Mouse (Mus musculus) layer of hippocampus, adult 2 months (tissue): ENCODE measurements around the gene Gata3. TPM values are rescaled to one million over a fixed set of nuclear protein-coding genes. Genes with fewer than 3 reads are reported as not detected.

Experiments
- DNase-seq, 2 experiments: peaks; one replicate each; pipeline ENCODE4 v3.0.0; 2022; ENCODE audit warnings: low spot score in 2 of 2
- H3K27ac ChIP-seq: fragments of 200-600 bp; 2 replicates; pipeline ENCODE4 v1.8.1; 2022
- H3K4me3 ChIP-seq: fragments of 200-600 bp; 2 replicates; pipeline ENCODE4 v1.8.1; 2022; ENCODE audit warnings: mild to moderate bottlenecking
- CTCF ChIP-seq: fragments of 200-600 bp; conservative IDR thresholded peaks from 2 replicates; pipeline ENCODE4 v1.8.1; 2022; ENCODE audit warnings: antibody characterized with exemption, mild to moderate bottlenecking, moderate library complexity
- total RNA-seq, 2 experiments: library from RNA; stranded (reverse); gene quantifications; 2 replicates each; pipeline ENCODE4 v1.2.3; 2021

Gata3 gene
- total RNA-seq, 2 experiments from 2014 or later = not detected

DNA sequence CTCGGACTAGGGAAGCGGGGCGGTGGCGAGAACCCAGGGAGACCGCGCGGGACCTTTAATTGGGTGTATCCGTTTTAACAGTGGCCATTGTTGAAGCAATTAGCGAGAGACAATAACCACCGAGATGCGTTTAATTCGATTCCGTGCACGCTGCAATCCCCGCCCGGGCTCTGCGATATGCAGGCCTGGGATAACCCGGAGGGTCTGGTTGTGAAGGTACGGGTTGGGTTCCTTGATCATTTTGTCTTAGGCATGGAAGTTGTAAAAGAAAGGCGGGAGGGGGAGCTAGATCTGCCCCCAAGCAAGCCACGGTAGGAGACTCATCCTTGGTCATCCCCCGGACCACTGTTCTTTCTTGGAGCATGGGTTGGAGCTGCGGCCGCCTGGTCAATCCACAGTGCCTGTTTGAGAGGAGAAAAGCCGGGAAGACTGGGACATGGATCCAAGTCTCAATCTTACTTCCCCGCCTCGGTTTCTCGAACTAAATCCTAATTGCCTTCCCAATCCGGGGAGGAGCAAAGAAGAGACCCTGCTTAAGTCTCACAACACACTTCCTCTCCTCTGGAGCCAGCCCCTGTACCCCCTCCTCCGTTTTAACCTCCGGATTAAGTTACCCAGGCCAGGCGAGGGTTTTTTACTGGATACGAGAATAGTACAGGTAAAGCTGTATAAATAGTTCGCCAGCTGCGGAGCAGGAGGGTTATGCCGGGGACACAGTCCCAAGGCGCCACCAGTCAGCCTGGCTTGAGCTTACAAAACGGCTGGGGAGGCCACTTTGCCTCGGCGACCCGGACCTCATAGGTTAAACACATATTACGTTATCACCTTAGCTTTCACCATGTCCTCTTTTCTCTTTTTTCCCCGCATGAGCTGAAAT, 6.7 kb downstream of the Gata3 start:
- Histone ChIP-seq H3K27ac (no peak overlapping the region), H3K4me3 (no peak overlapping the region)
- no peak for TF ChIP-seq CTCF
- DNase-seq = no peak

- no peak for DNase-seq
- Histone ChIP-seq H3K4me3 (no peak overlapping the region), H3K27ac (no peak overlapping the region)
- TF ChIP-seq CTCF = no peak
Observed at GRCm38 (mm10) chr2:9882371-9882925, 7.4 kb downstream of the Gata3 start.

DNA sequence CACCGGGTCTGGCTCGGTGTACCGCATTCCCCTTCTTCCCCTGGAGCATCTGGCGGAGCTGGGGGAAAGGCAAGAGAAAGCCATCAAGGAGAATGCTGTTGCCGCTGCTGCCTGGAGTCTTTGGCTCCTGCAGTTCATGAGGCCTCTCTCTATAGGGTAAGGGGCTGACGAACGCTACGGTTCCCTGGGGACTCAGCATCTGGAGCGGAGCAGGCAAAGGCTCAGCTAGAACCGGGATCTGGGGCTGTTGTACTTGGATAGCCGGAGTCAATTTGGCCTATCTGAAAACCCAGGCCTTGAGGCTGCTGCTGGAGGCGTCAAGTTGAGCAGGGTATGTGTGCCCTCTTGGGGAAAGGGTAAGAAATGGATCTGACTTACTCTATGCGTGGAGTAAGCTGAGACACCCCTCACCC, 8.2 kb downstream of the Gata3 start:
- peak; percentile 30 for TF ChIP-seq CTCF
- Histone ChIP-seq H3K4me3 (no peak overlapping the region), H3K27ac (no peak overlapping the region)
- DNase-seq = no peak

DNA sequence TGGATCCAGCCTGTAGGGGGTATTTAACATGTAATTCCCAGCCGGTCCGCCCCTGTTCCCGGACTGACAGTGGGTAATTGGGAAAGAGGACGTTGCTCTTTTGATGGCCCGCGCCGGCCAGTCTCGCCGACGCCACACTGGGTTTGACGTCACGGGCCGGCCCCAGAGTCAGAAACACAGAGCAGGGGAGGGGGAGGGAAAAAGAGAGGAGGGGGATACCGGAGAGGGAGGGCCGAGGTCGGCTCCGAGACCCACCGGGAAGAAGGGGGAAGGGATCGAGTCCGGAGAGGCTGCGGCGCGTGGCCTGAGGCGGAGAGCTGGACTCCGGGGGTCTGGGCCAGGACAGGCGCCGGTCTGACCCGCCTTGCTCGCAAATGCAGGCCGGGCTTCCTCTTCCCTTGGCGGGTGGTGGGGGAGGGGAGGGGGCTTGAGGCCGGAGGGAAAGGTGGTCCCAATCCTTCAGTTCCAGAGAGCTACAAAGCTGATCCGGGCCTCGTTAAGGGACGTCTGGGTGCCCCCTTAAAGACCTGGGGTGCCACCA, 8.7 kb downstream of the Gata3 start, which contains the start of gene 4930412O13Rik:
Gene 4930412O13Rik, plus strand, starts transcription at position 202 of the 541 bp plus-strand sequence.
- H3K4me3 ChIP-seq = no peak within 1 kb of the TSS

GRCm38 (mm10) chr2:9880271-9880670, 9.6 kb downstream of the Gata3 start:
- no peak for DNase-seq
- Histone ChIP-seq H3K4me3 (no peak overlapping the region), H3K27ac (no peak overlapping the region)
- no peak for TF ChIP-seq CTCF

More for the DNA sequence above, 8.7 kb downstream of the Gata3 start, which contains the start of gene 4930412O13Rik:
- no peak within 1 kb of the TSS for H3K27ac ChIP-seq
- DNase-seq = no peak
- no peak for TF ChIP-seq CTCF

DNA sequence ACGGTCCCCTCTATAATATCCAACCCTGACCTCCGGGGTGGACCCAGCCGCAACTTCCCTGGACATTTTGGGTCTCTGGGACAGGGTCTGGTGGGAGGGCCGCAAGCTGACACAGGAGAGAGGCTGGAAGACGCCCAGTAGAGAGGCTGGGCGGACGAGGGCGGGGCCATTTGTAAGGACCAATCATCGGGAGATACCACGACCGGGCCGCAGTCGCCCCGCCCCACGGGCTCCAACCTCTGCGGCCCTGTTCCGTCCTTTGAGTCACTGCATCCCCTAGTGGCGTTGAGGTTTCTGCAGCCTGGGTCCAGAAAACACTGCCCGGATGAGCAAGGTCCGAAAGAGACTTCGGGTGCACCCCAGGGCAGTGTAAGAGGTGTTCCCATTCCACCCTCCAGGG, 10.3 kb downstream of the Gata3 start:
- Histone ChIP-seq H3K4me3 (peak overlapping the region; percentile 34), H3K27ac (no peak overlapping the region)
- TF ChIP-seq CTCF = peak; percentile 79
- peak in 1 of 2 experiments; percentile 21 for DNase-seq

- peak overlapping the region; percentile 34 for H3K4me3 ChIP-seq
- no peak for TF ChIP-seq CTCF
Observed at GRCm38 (mm10) chr2:9879092-9879491, 10.7 kb downstream of the Gata3 start.

DNA sequence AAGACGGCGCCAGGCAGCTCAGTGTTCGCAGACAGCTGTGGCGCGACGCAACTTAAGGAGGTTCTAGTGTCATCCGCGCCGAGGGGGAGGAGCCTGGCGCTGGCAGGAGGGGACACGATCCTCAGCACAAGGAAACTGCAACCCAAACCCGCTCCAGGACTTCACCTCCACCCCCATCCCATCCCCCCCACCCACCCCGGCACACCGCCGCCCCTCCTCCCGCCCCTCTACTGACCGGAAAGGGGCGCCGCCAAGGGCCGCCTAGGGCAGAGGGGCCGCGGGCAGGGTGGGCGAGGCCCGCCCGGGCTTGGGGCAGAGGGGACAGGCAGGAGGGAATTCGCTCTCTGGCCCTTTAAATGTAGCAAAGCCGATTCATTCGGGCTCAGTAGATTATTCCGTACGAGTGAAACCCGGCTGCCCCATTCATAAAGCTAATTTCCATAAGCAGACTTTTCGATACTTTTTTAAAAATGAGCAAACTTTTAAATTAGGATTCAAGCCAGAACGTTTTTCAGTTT, 11.2 kb downstream of the Gata3 start:
- DNase-seq = no peak
- Histone ChIP-seq H3K27ac (no peak overlapping the region), H3K4me3 (peak overlapping the region; percentile 34)
- TF ChIP-seq CTCF = no peak

More at GRCm38 (mm10) chr2:9879092-9879491, 10.7 kb downstream of the Gata3 start:
- H3K27ac ChIP-seq = no peak overlapping the region
- no peak for DNase-seq

DNA sequence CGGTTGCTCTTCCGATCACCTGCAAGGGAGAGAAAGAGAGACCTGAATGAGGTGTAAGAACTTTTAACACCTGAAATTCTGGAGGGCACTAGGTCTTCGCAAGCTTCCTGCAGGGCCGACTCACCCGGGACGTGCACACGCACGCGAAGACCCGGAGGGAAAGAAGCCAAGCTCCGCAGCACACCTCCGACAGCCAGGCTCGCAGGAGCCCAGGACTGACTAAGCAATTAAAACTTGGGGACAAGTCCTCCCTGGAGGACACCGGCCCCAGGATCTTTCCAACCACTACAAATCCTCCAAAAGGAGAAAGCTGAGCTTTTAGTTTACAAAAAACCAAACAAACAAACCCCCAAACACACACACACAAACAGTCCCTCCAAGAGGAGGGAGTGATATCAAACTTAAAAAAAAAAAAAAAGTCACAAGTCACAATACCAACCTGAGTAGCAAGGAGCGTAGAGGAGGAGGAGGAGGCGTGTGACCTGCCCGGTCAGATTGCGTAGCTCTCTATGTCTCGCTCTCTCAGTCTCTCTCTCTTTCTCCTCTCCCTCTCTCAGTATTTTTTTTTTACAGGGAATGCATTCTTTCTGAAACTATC, 11.8 kb downstream of the Gata3 start:
- no peak for DNase-seq
- no peak for TF ChIP-seq CTCF
- H3K27ac ChIP-seq = no peak overlapping the region
- H3K4me3 ChIP-seq = peak overlapping the region; percentile 34; the same call in 1 of the 2 replicates

DNA sequence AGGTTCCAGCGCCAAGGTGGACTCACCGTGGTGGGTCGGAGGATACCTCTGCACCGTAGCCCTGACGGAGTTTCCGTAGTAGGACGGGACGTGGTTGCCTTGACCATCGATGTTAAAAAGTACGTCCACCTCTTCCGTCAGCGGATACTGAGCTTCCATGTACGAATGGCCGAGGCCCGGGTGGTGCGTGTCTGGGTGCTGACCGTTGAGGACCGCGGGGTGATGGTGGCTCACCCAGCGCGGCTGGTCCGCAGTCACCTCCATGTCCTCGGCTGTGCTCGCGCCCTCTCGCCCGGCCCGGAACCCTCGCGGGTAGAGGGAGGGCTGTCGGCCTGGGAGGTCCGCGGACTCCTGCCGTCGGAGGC, 12.5 kb downstream of the Gata3 start:
- Histone ChIP-seq H3K27ac (no peak overlapping the region), H3K4me3 (peak overlapping the region; percentile 15; the same call in 1 of the 2 replicates)
- no peak for TF ChIP-seq CTCF

DNA sequence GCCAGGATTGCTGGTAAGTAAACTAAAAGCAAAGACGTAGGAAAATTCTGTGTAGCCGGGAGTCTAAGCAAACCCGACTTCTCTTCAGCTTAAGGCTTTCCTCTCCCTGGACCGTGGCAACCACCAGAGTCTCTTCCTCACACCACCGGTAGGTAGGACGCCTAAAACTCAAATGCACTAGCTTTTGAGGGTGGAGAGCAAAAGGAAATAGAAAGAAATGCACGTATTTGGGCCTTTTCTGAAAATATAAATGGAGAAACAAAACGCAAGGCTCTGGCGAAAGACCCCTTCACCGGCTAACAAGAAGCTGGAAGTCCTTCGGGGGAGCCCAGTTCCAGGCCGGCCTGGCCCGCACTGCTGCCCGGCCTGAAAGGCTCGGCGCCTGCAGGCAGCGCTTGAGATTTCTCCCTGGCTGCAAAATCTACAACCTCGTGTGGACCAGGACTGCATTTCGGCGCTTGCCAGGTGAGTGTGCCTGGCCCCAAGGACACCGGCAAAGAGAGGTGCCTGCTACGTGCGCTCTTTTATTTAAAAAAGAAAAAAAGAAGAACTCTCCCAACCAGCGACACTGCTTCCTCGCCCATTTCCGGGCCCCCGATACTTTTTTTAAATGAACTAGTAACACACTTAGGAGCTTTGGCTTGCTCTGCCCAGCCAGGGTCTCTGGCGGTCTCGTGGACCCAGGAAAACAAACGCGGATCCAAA, 13.1 kb downstream of the Gata3 start:
- no peak for DNase-seq
- H3K4me3 ChIP-seq = peak overlapping the region; percentile 15; the same call in 1 of the 2 replicates
- H3K27ac ChIP-seq = no peak overlapping the region
- no peak for TF ChIP-seq CTCF

More for the DNA sequence above, 12.5 kb downstream of the Gata3 start:
- DNase-seq = no peak

- no peak overlapping the region for H3K27ac ChIP-seq
- TF ChIP-seq CTCF = no peak
- no peak for DNase-seq
- H3K4me3 ChIP-seq = no peak overlapping the region
Observed at GRCm38 (mm10) chr2:9875676-9876357, 14.0 kb downstream of the Gata3 start.
